Mouse (Mus musculus): ENCODE measurements around the gene Gal.

DNA sequence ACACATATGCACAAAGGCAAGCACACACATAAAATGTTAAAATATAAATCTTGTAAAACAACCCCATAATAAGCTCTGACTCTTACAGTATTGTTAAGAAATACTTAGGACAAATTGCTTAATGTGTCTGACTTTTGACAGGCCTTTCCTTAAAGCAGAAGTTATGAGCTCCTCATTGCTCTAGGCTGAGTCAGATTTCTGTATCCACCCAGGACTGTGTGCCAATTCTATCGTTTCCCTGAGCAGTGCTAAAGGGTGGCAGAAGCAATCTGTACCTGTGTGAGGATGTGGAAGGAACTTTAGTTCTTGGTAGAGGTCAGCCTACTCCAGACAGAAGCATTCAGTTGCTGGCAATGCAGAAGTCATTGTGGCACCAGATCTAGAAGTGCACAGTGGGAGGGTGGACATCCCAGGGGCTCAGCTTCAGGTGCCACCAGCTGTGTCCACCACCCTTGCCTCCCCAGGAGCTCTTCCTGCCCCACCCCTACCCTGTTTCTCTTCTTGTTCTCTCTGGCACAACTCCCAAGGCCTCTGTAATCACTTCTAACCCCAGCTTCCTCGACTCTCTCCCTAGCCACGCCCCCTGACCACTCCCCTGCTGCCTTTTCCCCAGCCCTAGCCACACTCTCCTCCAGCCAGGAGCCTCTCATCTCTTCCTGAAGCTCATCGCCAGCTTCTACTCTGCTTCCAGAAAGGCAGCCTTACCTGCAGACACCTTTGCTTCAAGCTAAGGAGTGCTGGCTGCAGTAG, 37.2 kb downstream of the Gal start:
- no peak for TF ChIP-seq FOSL1 (IDR thresholded peaks at IDR 0.05; ENCODE audit: insufficient read depth, low read length, poor library complexity, severe bottlenecking)
- no peak for TF ChIP-seq CTCF (IDR thresholded peaks at IDR 0.05; ENCODE audit: control insufficient read depth, insufficient read depth, insufficient read length)
- no peak for TF ChIP-seq MAX (IDR thresholded peaks at IDR 0.05)

Measured in C2C12 (cell line).